Mouse (Mus musculus) heart, adult 2 months (tissue): Measurements from ENCODE around the gene Prtg. TPM values are rescaled to one million over a fixed set of nuclear protein-coding genes. Genes with fewer than 3 reads are reported as not detected.

Experiments
- DNase-seq, 2 experiments: peaks; one replicate each; pipeline ENCODE4 v3.0.0; 2021
- H3K27ac ChIP-seq: fragments of 200-600 bp; 2 replicates; pipeline ENCODE4 v1.8.1; 2022
- H3K27me3 ChIP-seq: fragments of 200-500 bp; 2 replicates; pipeline ENCODE4 v1.6.1; 2012; ENCODE audit warnings: mild to moderate bottlenecking, low read length, inconsistent platforms, mixed read lengths; ENCODE audit not compliant: control insufficient read depth, insufficient read depth
- H3K36me3 ChIP-seq: fragments of 200-500 bp; 2 replicates; pipeline ENCODE4 v1.6.1; 2012; ENCODE audit warnings: low read length, inconsistent platforms; ENCODE audit not compliant: control insufficient read depth, insufficient read depth
- H3K4me1 ChIP-seq: fragments of 200-500 bp; 2 replicates; pipeline ENCODE4 v1.6.1; 2011; ENCODE audit warnings: low read length; ENCODE audit not compliant: control insufficient read depth, insufficient read depth
- H3K4me3 ChIP-seq: fragments of 200-600 bp; 2 replicates; pipeline ENCODE4 v1.8.1; 2022
- H3K79me2 ChIP-seq: fragments of 200-500 bp; replicated peaks from 2 replicates; pipeline ENCODE4 v1.6.1; 2012; ENCODE audit warnings: mild to moderate bottlenecking, inconsistent platforms, low read length, moderate library complexity, mixed read lengths; ENCODE audit not compliant: control insufficient read depth, insufficient read depth
- H3K9ac ChIP-seq: fragments of 200-500 bp; 2 replicates; pipeline ENCODE4 v1.6.1; 2012; ENCODE audit warnings: low read depth, mild to moderate bottlenecking, control low read depth, inconsistent platforms, low read length, mixed read lengths
- CTCF ChIP-seq: fragments of 200-600 bp; IDR thresholded peaks from 2 replicates; pipeline ENCODE4 v1.8.1; 2022; ENCODE audit warnings: antibody characterized with exemption, mild to moderate bottlenecking, moderate library complexity
- EP300 ChIP-seq: fragments of 200-500 bp; IDR thresholded peaks from 2 replicates; pipeline ENCODE4 v1.6.1; 2011; ENCODE audit warnings: low read depth, low read length, control low read depth; ENCODE audit not compliant: insufficient read depth
- POLR2A ChIP-seq: fragments of 200-500 bp; IDR thresholded peaks from 2 replicates; pipeline ENCODE4 v1.6.1; 2011; ENCODE audit warnings: mild to moderate bottlenecking, low read depth, low read length, control low read depth; ENCODE audit not compliant: insufficient read depth
- WGBS: fragments of 180-500 bp; shearing (Covaris S2); methylation state at CpG from one replicate; pipeline ENCODE4 v1.1.7; 2018; 5-methylcytosine and 5-hydroxymethylcytosine counted together
- intact Hi-C: fragments of 180-260 bp; cut with DNase I; formaldehyde crosslinking; loops from one replicate; pipeline ENCODE4 v1.15.1; 2025
- polyA plus RNA-seq: library from polyadenylated mRNA; depleted of rRNA; stranded (reverse); fragments of >200 nt; gene quantifications from 2 replicates; pipeline ENCODE4 v1.2.3, GENCODE M21; 2012
- total RNA-seq, 2 experiments: library from RNA; stranded (reverse); gene quantifications; 2 replicates each; pipeline ENCODE4 v1.2.3; 2021

The Prtg gene
- total and polyA plus RNA-seq, 3 experiments, result 0.02 to 0.27 (median 0.05) TPM

DNA sequence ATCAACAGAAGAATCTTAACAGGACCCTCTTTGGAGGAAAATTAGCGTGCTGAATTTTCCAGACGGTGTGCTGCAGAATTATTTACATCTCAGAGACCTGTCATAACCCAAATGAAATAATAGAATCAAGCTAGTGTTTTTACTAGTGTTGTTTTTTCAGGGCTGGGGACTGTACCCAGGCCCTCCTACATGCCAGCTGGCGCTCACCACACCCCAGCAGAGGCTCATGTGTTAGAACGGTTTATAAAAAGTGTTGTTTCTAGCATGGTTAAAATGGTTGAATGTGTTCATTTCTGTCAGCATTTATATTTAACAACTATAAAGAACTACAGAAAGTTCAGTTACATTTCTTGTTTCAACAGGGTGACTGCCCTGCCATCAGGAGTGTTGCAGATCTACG lies 37.8 kb downstream of the Prtg start:
- Histone ChIP-seq H3K4me1 (no peaks in the 10 kb centered on the region), H3K27me3 (no peaks in the 10 kb centered on the region), H3K79me2 (no peaks in the 10 kb centered on the region), H3K9ac (no peak overlapping the region), H3K27ac (no peak overlapping the region), H3K36me3 (no peaks in the 10 kb centered on the region), H3K4me3 (no peak overlapping the region)
- intact Hi-C loops, result no loop called here
- DNase-seq, result no peak
- 91% methylated on average over 5 of the region's 5 CpGs for WGBS
- TF ChIP-seq CTCF, result no peak
- TF ChIP-seq EP300, result no peak
- no peak for TF ChIP-seq POLR2A

DNA sequence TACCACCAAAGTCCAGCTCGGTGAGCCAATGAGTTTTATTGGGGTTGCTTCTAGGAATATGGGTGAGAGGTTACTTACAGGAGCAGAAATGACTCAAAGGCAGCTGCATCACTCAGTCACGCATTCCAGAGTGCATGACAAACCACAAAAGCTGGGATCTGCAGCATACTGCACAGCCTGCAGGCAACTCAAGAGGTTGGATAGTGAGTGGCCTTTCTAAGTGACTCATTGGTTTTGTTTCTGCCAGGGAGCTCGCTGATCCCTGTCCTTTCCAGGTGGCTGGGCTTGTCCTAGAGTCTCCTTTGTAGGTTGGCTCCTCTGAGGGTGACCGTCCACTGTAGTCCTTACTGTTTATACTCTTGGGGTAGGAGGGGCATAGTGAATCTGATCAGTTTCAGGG lies 39.5 kb downstream of the Prtg start:
- no peak for DNase-seq
- Histone ChIP-seq H3K79me2 (no peaks in the 10 kb centered on the region), H3K27me3 (no peaks in the 10 kb centered on the region), H3K36me3 (no peaks in the 10 kb centered on the region), H3K4me3 (no peak overlapping the region), H3K27ac (no peak overlapping the region), H3K4me1 (no peaks in the 10 kb centered on the region), H3K9ac (no peak overlapping the region)
- WGBS, result 84% methylated on average over 4 of the region's 4 CpGs
- TF ChIP-seq CTCF (no peak), EP300 (no peak), POLR2A (no peak)
- intact Hi-C loops, result no loop called here

DNA sequence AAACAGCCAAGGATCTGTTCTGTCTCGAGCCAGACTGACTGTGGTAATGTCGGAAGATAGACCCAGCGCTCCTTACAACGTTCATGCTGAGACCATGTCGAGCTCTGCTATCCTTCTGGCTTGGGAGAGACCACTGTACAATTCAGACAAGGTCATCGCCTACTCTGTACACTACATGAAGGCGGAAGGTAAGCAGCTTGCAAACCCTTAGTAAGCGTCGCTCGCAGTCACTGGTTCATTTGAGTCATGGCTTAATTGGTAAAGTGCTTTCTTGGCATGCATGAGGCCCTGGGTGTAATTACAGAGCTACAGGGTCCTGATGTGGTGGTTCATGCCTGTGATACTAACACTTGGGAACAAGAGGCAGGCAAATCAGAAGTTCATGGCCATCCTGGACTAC lies 44.9 kb downstream of the Prtg start:
- Histone ChIP-seq H3K9ac (no peak overlapping the region), H3K4me3 (no peak overlapping the region), H3K79me2 (no peaks in the 10 kb centered on the region), H3K36me3 (no peaks in the 10 kb centered on the region), H3K27ac (no peak overlapping the region), H3K4me1 (no peaks in the 10 kb centered on the region), H3K27me3 (no peaks in the 10 kb centered on the region)
- TF ChIP-seq EP300, result no peak
- TF ChIP-seq CTCF, result no peak
- no peak for TF ChIP-seq POLR2A
- DNase-seq, result no peak
- intact Hi-C loops, result no loop called here
- WGBS, result 95% methylated on average over 10 of the region's 10 CpGs

DNA sequence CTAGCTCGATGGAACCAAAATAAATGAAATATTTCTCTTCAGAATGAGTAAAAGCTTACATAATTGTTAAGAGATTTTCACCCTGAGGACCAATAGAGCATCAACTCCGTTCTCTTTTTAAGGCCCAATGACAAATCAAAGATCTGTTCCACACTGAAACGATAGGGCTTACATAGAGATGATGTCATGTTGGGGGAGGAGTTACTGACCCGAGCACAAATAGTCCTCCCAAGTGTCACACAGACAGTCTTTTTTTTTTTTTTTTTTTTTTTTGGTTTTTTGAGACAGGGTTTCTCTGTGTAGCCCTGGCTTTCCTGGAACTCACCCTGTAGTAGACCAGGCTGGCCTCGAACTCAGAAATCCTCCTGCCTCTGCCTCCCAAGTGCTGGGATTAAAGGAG lies 45.3 kb downstream of the Prtg start:
- Histone ChIP-seq H3K79me2 (no peaks in the 10 kb centered on the region), H3K4me3 (no peak overlapping the region), H3K27me3 (no peaks in the 10 kb centered on the region), H3K27ac (no peak overlapping the region), H3K36me3 (no peaks in the 10 kb centered on the region), H3K4me1 (no peaks in the 10 kb centered on the region), H3K9ac (no peak overlapping the region)
- DNase-seq, result no peak
- intact Hi-C loops, result no loop called here
- 86% methylated on average over 5 of the region's 5 CpGs for WGBS
- no peak for TF ChIP-seq EP300
- no peak for TF ChIP-seq CTCF
- no peak for TF ChIP-seq POLR2A

DNA sequence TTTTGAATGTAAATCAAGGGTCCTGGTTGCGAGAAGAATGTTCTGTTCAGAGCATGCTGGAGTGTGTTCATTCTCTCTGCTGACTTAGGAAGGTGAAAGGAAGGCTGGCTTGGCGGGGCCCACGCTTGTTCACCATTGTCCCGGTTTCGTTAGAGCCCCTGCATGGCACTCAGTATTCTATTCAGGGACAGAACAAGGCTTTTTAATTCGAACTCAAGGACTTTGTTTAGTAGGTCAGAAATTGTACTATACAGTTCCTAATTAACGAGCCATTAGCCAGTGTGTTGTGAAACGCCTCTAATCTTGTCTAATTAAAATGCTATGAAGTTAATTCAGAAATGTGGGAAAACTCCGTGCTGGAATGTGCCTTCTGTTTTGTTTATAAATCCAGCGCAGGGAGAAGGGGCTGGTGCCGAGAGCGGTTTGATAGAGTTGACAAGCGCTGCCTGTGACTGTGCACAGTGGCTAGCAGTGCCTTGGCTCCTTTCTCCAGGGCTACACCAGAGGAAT lies 47.1 kb downstream of the Prtg start:
- intact Hi-C loops, result no loop called here
- Histone ChIP-seq H3K36me3 (no peaks in the 10 kb centered on the region), H3K27me3 (no peaks in the 10 kb centered on the region), H3K27ac (no peak overlapping the region), H3K4me1 (no peaks in the 10 kb centered on the region), H3K79me2 (no peaks in the 10 kb centered on the region), H3K9ac (no peak overlapping the region), H3K4me3 (no peak overlapping the region)
- TF ChIP-seq EP300 (no peak), CTCF (no peak), POLR2A (no peak)
- no peak for DNase-seq
- 70% methylated on average over 13 of the region's 13 CpGs for WGBS

DNA sequence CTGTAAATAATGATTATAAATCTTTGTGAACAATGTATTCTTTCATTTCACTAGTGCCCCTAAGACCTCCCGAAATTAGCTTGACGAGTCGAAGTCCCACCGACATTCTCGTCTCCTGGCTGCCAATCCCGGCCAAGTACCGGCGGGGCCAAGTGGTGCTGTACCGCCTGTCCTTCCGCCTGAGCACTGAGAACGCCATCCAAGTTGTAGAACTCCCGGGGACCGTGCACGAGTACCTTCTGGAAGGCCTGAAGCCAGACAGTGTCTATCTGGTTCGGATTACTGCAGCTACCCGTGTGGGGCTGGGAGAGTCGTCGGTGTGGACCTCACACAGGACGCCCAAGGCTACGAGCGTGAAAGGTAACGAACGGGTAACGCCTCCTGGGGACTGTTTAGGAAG lies 50.0 kb downstream of the Prtg start:
- TF ChIP-seq EP300 (no peak), POLR2A (no peak), CTCF (no peak)
- H3K36me3 ChIP-seq, result no peaks in the 10 kb centered on the region
- WGBS, result 94% methylated on average over 24 of the region's 24 CpGs

More for the DNA sequence above, 50.0 kb downstream of the Prtg start:
- Histone ChIP-seq H3K27ac (no peak overlapping the region), H3K79me2 (no peaks in the 10 kb centered on the region), H3K4me3 (no peak overlapping the region), H3K9ac (no peak overlapping the region), H3K4me1 (no peaks in the 10 kb centered on the region), H3K27me3 (no peaks in the 10 kb centered on the region)
- no peak for DNase-seq
- intact Hi-C loops, result no loop called here
